Mouse (Mus musculus) liver, embryonic 15.5 days (tissue): Measurements from ENCODE around the gene Rnf217. TPM values are rescaled to one million over a fixed set of nuclear protein-coding genes. Genes with fewer than 3 reads are reported as not detected.

Experiments used
- ATAC-seq: fragments of 200-750 bp; cut with Nextera tagmentation; 2 replicates; pipeline ENCODE4 v1.8.0; 2017; ENCODE audit warnings: moderate number of reproducible peaks, mild to moderate bottlenecking, moderate library complexity; ENCODE audit not compliant: insufficient read depth
- H3K27ac ChIP-seq: fragments of 300-500 bp; sonication (generic); replicated peaks from 2 replicates; pipeline ENCODE4 v1.5.1; 2015; ENCODE audit warnings: mild to moderate bottlenecking, inconsistent platforms
- H3K27me3 ChIP-seq: fragments of 300-500 bp; sonication (generic); 2 replicates; pipeline ENCODE4 v1.6.1; 2015; ENCODE audit warnings: mild to moderate bottlenecking, inconsistent platforms
- H3K36me3 ChIP-seq: fragments of 300-500 bp; sonication (generic); replicated peaks from 2 replicates; pipeline ENCODE4 v1.6.1; 2015; ENCODE audit warnings: moderate library complexity, mild to moderate bottlenecking, inconsistent platforms
- H3K4me1 ChIP-seq: fragments of 300-500 bp; sonication (generic); replicated peaks from 2 replicates; pipeline ENCODE4 v1.6.1; 2015; ENCODE audit warnings: inconsistent platforms
- H3K4me2 ChIP-seq: fragments of 300-500 bp; sonication (generic); 2 replicates; pipeline ENCODE4 v1.6.1; 2015; ENCODE audit warnings: moderate library complexity, mild to moderate bottlenecking, inconsistent platforms
- H3K4me3 ChIP-seq: fragments of 300-500 bp; sonication (generic); replicated peaks from 2 replicates; pipeline ENCODE4 v1.5.1; 2015; ENCODE audit warnings: mild to moderate bottlenecking, inconsistent platforms
- H3K9ac ChIP-seq: fragments of 300-500 bp; sonication (generic); 2 replicates; pipeline ENCODE4 v1.6.1; 2015; ENCODE audit warnings: moderate library complexity, mild to moderate bottlenecking, inconsistent platforms
- H3K9me3 ChIP-seq: fragments of 300-500 bp; sonication (generic); replicated peaks from 2 replicates; pipeline ENCODE4 v1.6.1; 2016; ENCODE audit warnings: inconsistent platforms
- WGBS: fragments of 180-500 bp; shearing (Covaris S2); methylation state at CpG from one replicate; pipeline ENCODE4 v1.1.7; 2015; ENCODE audit warnings: mixed read lengths; ENCODE audit not compliant: insufficient replicate concordance; 5-methylcytosine and 5-hydroxymethylcytosine counted together
- polyA plus RNA-seq: library from polyadenylated mRNA; unstranded; fragments of >200 nt; fragmentation: Nextera tagmentation; extraction: Ambion mirVana; gene quantifications from 2 replicates; pipeline ENCODE4 v1.2.1, GENCODE M21; 2015

Rnf217 gene
- polyA plus RNA-seq: 0.14 and 0.21 TPM in 2 replicates

DNA sequence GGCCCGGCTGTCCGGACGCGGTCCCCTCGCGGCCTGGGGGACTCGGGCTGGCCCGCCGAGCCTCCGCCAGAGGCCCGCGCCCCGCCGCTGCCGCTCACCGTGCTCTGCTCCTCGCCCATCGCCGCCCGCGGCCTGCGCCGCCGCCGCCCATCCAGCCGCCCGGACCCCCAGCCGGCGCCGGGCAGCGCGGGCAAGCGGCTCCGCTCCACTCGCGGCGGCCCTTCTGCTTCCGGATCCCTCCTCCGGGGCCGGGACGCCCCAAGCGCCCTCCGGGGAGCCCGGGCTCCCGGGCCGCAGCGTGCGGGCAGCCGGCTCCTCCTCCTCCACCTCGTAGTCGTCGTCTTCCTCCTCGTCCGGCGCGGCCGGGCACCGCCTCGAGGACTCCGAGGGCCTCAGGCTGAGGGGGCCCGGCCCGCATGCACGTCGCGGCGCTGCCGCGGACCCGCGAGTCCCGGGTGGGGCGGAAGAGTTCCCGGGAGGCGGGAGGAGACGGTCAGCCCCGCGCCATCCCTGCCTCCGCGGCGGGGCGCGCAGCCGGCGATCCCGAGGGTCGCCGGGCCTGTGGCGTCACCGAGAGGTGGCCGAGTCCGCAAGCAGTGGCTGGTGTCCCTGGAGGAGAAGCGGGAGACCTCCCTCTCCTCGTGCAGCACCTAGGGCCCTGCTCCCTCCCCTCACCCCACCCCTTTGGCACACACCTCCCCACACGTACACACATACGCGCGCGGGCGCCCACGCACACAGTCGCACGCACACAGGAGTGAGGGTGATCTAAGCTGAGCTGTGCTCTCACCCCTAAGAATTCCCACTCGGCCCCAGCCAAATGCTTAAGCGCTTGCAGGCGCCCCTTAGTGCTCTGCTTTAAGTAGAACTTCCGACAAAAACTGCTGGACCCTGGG is at the start of gene Rnf217:
Rnf217 (minus strand) TSS at position 119 of the 896 bp plus-strand sequence.
- Histone ChIP-seq H3K4me3 (peak within 1 kb of the TSS; percentile 61), H3K27ac (no peak within 1 kb of the TSS), H3K4me1 (0 out of 2 replicates have a peak, but pooled peaks cover 2% of the 10 kb centered on the region), H3K9ac (peak within 1 kb of the TSS; percentile 50), H3K36me3 (no peaks in the 10 kb centered on the region), H3K4me2 (peak within 1 kb of the TSS; percentile 67), H3K27me3 (peaks cover 38% of the 10 kb centered on the region), H3K9me3 (no peaks in the 10 kb centered on the region)
- under 1% methylated on average over 104 of the region's 106 CpGs for WGBS
- ATAC-seq: peak; percentile 59

DNA sequence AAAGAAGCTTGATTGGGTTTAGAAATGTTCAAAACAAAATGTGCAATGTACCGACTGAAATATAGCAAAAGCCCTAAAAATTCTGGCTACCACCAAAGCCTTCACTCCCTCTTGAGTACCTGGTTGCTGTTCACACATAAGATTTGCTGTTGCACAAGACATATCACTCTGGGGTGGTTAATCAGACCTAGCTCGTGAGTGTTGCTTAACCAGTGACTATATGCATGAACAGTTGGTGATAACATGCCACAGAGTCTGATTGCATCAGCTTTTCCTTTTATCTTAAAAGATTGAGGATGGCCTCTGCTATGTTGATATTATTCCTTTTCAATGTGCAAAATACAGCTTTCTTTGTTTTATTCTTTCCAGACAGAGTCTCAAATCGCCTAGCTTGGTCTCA is 38.3 kb upstream of the Rnf217 start:
- H3K4me3 ChIP-seq: no peak overlapping the region
- WGBS: 44% methylated on average over 3 of the region's 3 CpGs
- no peak overlapping the region for H3K9ac ChIP-seq
- no peaks in the 10 kb centered on the region for H3K27me3 ChIP-seq
- H3K27ac ChIP-seq: no peak overlapping the region
- H3K36me3 ChIP-seq: no peaks in the 10 kb centered on the region
- no peak for ATAC-seq
- no peaks in the 10 kb centered on the region for H3K9me3 ChIP-seq
- no peak overlapping the region for H3K4me2 ChIP-seq
- no peaks in the 10 kb centered on the region for H3K4me1 ChIP-seq

DNA sequence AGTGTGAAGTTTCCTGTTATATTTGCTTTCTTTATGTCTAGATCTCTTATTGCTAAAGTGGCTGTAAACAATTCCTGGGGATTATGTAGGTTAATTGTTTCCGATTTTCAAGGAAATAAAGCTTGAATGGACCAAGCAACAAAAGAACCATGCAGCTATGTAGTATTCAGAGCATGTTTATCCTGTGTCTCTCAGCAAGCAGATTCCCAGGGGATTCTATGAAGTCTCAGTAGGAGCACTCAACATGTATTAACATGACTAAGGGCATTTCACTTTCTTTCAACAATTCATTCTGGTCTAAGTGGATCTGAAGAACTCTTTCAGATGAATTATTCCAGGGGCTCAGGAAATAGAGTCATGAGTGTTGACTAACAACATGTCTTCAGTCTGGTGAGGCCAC is 37.1 kb upstream of the Rnf217 start:
- ATAC-seq: no peak
- Histone ChIP-seq H3K4me3 (no peak overlapping the region), H3K9me3 (no peaks in the 10 kb centered on the region), H3K9ac (no peak overlapping the region), H3K36me3 (no peaks in the 10 kb centered on the region), H3K4me1 (no peaks in the 10 kb centered on the region), H3K27me3 (no peaks in the 10 kb centered on the region), H3K4me2 (no peak overlapping the region), H3K27ac (no peak overlapping the region)
- 37% methylated on average over 1 of the region's 1 CpGs for WGBS

DNA sequence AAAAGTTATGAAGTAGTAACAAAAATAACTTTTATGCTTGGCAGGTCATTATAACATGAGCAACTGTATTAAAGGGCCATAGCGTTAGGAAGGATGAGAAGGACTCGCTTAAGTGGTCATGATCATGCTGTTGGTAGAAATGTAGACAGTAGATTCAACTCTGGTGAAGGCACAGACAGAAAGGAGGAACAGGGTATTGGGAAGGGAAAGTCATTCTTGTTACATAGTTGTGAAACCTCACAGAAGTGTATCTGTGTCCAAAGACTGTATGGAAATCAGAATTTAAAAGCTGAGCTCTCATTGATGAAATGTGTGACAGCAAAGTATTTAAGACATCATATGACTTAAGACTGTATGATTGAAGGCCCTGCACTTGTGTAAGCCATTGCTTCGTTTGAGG is 26.1 kb upstream of the Rnf217 start:
- ATAC-seq: no peak
- Histone ChIP-seq H3K9me3 (no peaks in the 10 kb centered on the region), H3K4me3 (no peak overlapping the region), H3K36me3 (no peaks in the 10 kb centered on the region), H3K4me2 (no peak overlapping the region), H3K9ac (no peak overlapping the region), H3K4me1 (no peaks in the 10 kb centered on the region), H3K27ac (no peak overlapping the region), H3K27me3 (no peaks in the 10 kb centered on the region)
- WGBS: 53% methylated on average over 3 of the region's 3 CpGs

DNA sequence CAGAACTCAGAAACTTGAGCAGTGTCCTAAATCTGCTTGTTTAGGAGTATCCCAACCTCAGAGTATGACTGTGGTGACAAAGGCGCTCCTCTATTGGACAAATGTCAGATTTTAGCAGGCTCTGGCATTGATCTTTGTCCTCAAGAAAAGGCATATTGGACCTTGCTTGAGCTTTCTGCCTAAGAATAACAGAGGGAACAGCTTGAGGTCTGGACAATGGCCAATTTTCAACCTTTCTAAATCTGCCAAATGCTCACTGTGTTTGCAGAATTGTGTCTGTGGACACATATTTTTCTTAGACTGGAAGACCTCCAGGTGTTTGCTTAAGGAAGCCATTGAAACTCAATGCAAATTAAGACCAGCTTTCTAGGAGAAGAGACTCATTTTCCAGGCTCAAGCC is 23.0 kb upstream of the Rnf217 start:
- Histone ChIP-seq H3K9me3 (no peaks in the 10 kb centered on the region), H3K27ac (no peak overlapping the region), H3K4me1 (no peaks in the 10 kb centered on the region), H3K9ac (no peak overlapping the region), H3K4me2 (no peak overlapping the region), H3K4me3 (no peak overlapping the region), H3K27me3 (no peaks in the 10 kb centered on the region), H3K36me3 (no peaks in the 10 kb centered on the region)
- no peak for ATAC-seq
- 55% methylated on average over 1 of the region's 1 CpGs for WGBS

DNA sequence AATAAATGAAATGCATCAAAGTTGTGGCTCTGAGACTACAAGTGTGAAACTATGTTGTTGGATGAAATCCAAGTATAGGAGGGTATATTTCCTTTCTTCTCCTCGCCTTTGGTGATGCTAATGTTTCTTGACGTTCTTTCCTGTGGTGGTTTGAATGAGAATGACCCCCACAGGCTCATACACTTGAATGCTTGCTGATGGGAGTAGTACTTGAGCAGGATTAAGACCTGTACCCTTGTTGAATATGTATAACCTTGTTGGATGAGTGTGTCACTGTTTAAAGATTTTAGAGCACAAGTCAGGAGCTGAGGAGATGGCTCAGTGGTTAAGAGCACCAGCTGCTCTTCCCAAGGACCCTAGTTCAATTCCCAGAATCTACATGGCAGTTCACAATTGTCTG is 6.4 kb upstream of the Rnf217 start:
- Histone ChIP-seq H3K9ac (no peak overlapping the region), H3K4me3 (no peak overlapping the region), H3K9me3 (no peaks in the 10 kb centered on the region), H3K27me3 (peaks cover 6% of the 10 kb centered on the region), H3K36me3 (no peaks in the 10 kb centered on the region), H3K4me1 (no peaks in the 10 kb centered on the region), H3K27ac (no peak overlapping the region), H3K4me2 (no peak overlapping the region)
- ATAC-seq: no peak
- WGBS: 31% methylated on average over 2 of the region's 2 CpGs

DNA sequence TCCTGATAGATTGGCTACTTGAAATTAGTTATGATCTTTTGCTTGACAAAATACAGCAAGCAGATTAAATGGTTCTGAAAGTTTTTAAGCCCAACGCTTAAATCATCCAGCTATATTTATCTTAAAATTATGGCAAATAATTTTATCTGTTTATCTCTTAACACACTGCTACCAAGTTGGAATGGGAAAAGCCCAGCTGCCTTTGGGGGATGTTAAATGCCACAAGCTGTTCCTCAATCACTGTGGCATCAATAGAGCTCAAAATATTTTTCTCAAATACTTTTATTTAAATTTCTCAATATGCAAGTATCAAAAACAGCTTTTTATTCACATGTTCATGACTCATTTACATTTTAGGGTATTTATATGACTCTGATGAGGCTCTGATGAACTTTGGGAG is 5.1 kb upstream of the Rnf217 start:
- peaks cover 16% of the 10 kb centered on the region for H3K27me3 ChIP-seq
- no peak overlapping the region for H3K9ac ChIP-seq
- H3K27ac ChIP-seq: no peak overlapping the region
- H3K4me3 ChIP-seq: no peak overlapping the region
- no peak for ATAC-seq
- H3K4me2 ChIP-seq: no peak overlapping the region
- no peaks in the 10 kb centered on the region for H3K36me3 ChIP-seq
- WGBS: 60% methylated on average over 1 of the region's 1 CpGs
- no peaks in the 10 kb centered on the region for H3K4me1 ChIP-seq
- no peaks in the 10 kb centered on the region for H3K9me3 ChIP-seq

DNA sequence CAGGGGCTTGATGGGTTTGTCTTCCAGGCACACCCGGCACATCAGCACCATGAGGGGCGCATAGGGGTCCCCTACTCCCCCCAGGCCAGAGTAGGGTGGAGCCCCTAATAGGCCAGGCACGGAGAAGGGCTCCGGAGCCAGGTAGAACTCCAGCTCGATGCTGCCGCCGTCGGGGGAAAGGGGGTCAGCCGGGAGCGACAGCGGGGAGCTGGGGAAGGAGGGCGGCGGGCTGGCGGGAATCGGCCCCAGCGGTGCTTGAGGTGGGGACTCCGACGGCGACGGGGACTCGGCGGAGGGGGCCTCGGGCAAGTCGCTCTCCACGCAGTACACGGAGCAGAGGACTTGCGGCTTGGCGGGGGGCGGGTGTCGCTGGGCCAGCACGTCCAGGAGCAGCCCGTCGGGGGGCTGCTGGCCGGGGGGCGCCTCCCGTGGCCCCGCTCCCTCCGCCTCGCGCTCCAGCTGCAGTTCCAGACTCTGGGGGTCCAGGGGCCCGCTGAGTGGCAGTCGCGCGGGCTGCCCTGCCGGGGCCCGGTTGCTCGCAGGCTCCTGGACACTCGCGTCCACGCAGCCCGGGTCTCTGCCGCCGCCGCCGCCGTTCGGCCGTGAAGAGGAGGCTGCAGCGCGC is 431 bp downstream of the Rnf217 start:
- WGBS: 1% methylated on average over 47 of the region's 60 CpGs
- ATAC-seq: peak; percentile 26; the same call in 1 of the 2 replicates
- no peak overlapping the region for H3K27ac ChIP-seq

DNA sequence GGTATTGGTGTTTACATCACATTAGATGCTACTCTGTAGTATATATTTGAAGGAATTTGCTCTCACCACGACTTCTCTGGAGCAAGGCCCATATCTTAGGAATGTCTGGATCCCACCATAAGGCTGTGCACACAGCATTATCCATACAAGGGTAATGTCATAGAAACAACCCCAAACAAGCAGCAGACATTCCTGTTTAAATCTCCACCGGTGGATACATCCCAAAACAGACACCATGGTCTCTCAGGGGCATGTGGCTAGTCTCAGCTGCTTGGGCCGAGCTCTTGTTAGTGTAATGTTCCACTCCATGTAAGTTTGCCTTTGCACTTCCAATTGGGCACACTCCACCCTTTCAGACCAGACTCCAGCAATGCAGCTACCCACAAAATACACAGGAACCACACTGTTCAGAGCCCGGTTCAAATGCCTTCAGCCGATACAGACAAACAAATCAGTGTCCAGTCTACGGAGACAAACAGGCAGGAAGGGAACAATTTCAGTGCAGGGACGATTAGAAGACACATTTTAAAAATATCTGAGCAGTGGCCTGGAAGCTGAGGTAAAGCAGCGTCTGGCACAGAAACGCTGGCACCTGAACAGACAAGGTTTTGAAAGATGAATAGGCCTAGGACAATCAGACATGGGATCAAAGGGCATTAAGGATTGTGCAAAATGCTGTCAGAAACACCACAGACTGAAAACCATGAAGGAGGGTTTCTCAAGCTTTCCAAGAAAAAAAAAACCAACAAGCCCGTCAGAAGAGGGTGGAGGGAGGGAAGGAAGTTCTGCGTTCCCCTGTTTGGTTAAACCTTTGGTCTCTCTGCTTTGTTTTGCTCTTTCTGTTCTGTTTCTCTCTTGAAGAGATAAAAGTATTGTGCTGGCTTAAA is 1.8 kb downstream of the Rnf217 start:
- no peak overlapping the region for H3K9ac ChIP-seq
- peak overlapping the region; percentile 67 for H3K4me2 ChIP-seq
- peak overlapping the region; percentile 61; the same call in 1 of the 2 replicates for H3K4me3 ChIP-seq
- 0 out of 2 replicates have a peak, but pooled peaks cover 2% of the 10 kb centered on the region for H3K4me1 ChIP-seq
- 25% methylated on average over 11 of the region's 11 CpGs for WGBS
- ATAC-seq: no peak
- H3K27ac ChIP-seq: no peak overlapping the region
- no peaks in the 10 kb centered on the region for H3K36me3 ChIP-seq
- peaks cover 38% of the 10 kb centered on the region for H3K27me3 ChIP-seq
- H3K9me3 ChIP-seq: no peaks in the 10 kb centered on the region

More for the DNA sequence above, 431 bp downstream of the Rnf217 start:
- Histone ChIP-seq H3K27me3 (peaks cover 38% of the 10 kb centered on the region), H3K9ac (peak overlapping the region; percentile 50), H3K9me3 (no peaks in the 10 kb centered on the region), H3K4me3 (peak overlapping the region; percentile 61), H3K4me2 (peak overlapping the region; percentile 67), H3K36me3 (no peaks in the 10 kb centered on the region), H3K4me1 (0 out of 2 replicates have a peak, but pooled peaks cover 2% of the 10 kb centered on the region)

DNA sequence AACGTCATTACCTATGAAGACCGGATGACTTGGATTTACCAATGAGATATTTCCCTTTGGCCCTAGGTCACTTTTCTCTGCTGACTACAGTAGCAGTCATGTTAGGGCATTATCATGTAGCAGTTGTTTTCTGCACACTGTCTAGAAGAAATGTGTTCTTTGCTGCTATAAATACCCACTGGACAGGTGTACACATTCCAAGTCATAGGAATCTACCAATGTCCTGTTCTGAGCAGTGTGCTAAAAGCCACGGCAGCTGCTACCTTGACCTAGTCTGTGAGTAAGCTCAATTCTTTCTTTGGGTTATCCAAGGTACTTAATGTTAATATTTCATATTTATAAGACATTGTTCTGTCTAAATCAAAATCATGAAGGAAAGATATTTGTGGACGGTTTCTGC is 5.1 kb downstream of the Rnf217 start:
- Histone ChIP-seq H3K27ac (no peak overlapping the region), H3K27me3 (peaks cover 20% of the 10 kb centered on the region), H3K4me1 (0 out of 2 replicates have a peak, but pooled peaks cover 2% of the 10 kb centered on the region), H3K36me3 (no peaks in the 10 kb centered on the region), H3K4me3 (no peak overlapping the region), H3K9me3 (no peaks in the 10 kb centered on the region), H3K4me2 (no peak overlapping the region), H3K9ac (no peak overlapping the region)
- ATAC-seq: no peak
- 69% methylated on average over 4 of the region's 4 CpGs for whole genome bisulfite sequencing
